Mouse (Mus musculus): ENCODE data around the gene Abt1.

DNA sequence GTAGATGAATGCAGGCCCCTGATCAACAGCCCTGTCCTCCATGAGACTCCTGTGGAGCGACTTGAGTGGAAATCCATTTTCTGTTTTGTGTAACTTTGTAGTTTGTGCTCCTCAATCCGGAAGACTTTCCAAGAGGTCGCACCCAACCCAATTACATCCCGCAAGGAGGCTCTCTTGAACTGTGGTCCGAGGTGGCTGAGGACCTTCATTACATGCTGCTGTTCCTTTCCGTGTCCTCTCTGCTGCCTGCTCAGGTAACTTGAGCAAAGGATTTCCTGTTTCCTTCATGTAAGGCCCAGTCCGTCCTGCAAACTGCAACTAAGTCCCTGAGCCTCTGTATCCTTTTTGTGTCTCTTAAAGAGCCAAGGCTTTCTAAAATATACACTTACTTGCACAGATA is 10.8 kb upstream of the Abt1 start:
- TF ChIP-seq CTCF (IDR thresholded peaks at IDR 0.05; ENCODE audit: low read depth), result no peak
- no peak for TF ChIP-seq EP300 (optimal IDR thresholded peaks at IDR 0.05)
